Comparison of ENCODE assay signal across 8 mouse cellular contexts in genomic region chr7:51972252-51972855, GRCm38 (mm10). TPM values are rescaled to one million over a fixed set of nuclear protein-coding genes. Genes with fewer than 3 reads are reported as not detected.
DNase-seq lines count a peak whose midpoint lies in the region; TF ChIP-seq lines count a peak whose summit lies in the region.
"Had no signal": no experiment of that assay in that cellular context is flagged by ENCODE, and none has a peak within 500 bp of the region (broad histone marks: within the 10 kb centered on the region; RNA-seq: fewer than 3 reads in every experiment).

No protein-coding gene starts in this region.

- H3K4me3 ChIP-seq in CH12.LX (replicated peaks in 1 of 3; ENCODE audit: low read depth in 2 of 3, low read length in 2 of 3, poor library complexity in 1 of 3): no peak overlapping the region

- no peak for TF ChIP-seq EP300 in CH12.LX (IDR thresholded peaks at IDR 0.05; ENCODE audit: low read length)

- H3K27me3 ChIP-seq in CH12.LX (replicated peaks): no peaks in the 10 kb centered on the region

- intact Hi-C loops in gastrocnemius, postnatal 14 days (cut with DNase I; ENCODE audit: low total_unique reads): loop anchor here (2.0 kb wide), 1 partner anchor 352 kb away; no protein-coding TSS in a partner anchor

- no peak for TF ChIP-seq POLR2A in CH12.LX (IDR thresholded peaks at IDR 0.05; ENCODE audit: low read depth, low read length)

- no peaks in the 10 kb centered on the region for H3K79me2 ChIP-seq in CH12.LX (replicated peaks; ENCODE audit: control insufficient read depth, extremely low read depth, insufficient read depth, poor library complexity, severe bottlenecking)

- H3K9me3 ChIP-seq in CH12.LX (replicated peaks; ENCODE audit: low read length): peaks cover 7% of the 10 kb centered on the region

- H3K4me1 ChIP-seq in CH12.LX (ENCODE audit: control insufficient read depth in 1 of 2, insufficient read depth in 2 of 2): no peaks in the 10 kb centered on the region

- TF ChIP-seq RAD21 in CH12.LX (IDR thresholded peaks at IDR 0.05; ENCODE audit: low read depth, low read length): peak; percentile 70

- peak; percentile 35 to 69 for TF ChIP-seq CTCF in CH12.LX (conservative IDR thresholded peaks at IDR 0.05 in 1 of 2, IDR thresholded peaks at IDR 0.05 in 1 of 2; ENCODE audit: low read depth in 2 of 2, low read length in 2 of 2)

- in situ Hi-C loops in CH12.LX (cut with MboI; ENCODE audit: low pct_ligation_motif_present, low pct_unique_long_range_greater_than_20kb, low sequenced_read_pairs): no loop called here

- H3K4me2 ChIP-seq in CH12.LX (ENCODE audit: insufficient read depth, low read depth, poor library complexity, severe bottlenecking): no peak overlapping the region

- H3K27ac ChIP-seq in CH12.LX (ENCODE audit: insufficient read depth, low read depth): no peak overlapping the region

- DNase-seq in CH12.LX (ENCODE audit: extremely low read depth): peak; percentile 43
- peak; percentile 45 for DNase-seq in Muller cell, postnatal 12 days (ENCODE audit: inconsistent ontology term)
- DNase-seq in cerebellum, postnatal 10 days: peak; percentile 74 to 82
- DNase-seq in gastrocnemius, postnatal 14 days: peak; percentile 7
- peak; percentile 39 to 50 for DNase-seq in kidney, postnatal 4 days
- peak; percentile 25 for DNase-seq in lung, postnatal 10 days
- DNase-seq in retina, embryonic 14.5 days (ENCODE audit: low spot score): peak; percentile 86

- H3K9ac ChIP-seq in CH12.LX (ENCODE audit: insufficient read depth, low read depth): no peak overlapping the region

- H3K36me3 ChIP-seq in CH12.LX (replicated peaks in 1 of 2; ENCODE audit: control insufficient read depth in 1 of 2, insufficient read depth in 1 of 2, low read length in 1 of 2): no peaks in the 10 kb centered on the region

- dilution Hi-C loops in CH12.LX (cut with MboI; ENCODE audit: extremely low pct_ligation_motif_present, extremely low pct_unique_long_range_greater_than_20kb, low sequenced_read_pairs): no loop called here

TF ChIP-seq in CH12.LX, 34 proteins besides CTCF, POLR2A, EP300 and RAD21:
- no peak for TF ChIP-seq JUN (IDR thresholded peaks at IDR 0.05; ENCODE audit: insufficient read depth, low read depth, low read length)
- peak; percentile 60 for TF ChIP-seq SMC3 (IDR thresholded peaks at IDR 0.05; ENCODE audit: low read depth, low read length)
- no peak for TF ChIP-seq MEF2A (IDR thresholded peaks at IDR 0.05; ENCODE audit: borderline replicate concordance, low read depth, low read length)
- TF ChIP-seq GABPA (IDR thresholded peaks at IDR 0.05; ENCODE audit: insufficient replicate concordance, low read depth, low read length): no peak
- TF ChIP-seq USF2 (conservative IDR thresholded peaks at IDR 0.05; ENCODE audit: low read depth, low read length): no peak
- no peak for TF ChIP-seq ELF1 (IDR thresholded peaks at IDR 0.05; ENCODE audit: low read depth, low read length)
- peak; percentile 15; the same call in 1 of the 2 replicates for TF ChIP-seq ZC3H11A (IDR thresholded peaks at IDR 0.05; ENCODE audit: low read depth, low read length)
TF ChIP-seq in CH12.LX: peak in this region for 2.

RNA-seq across cellular contexts. Expression of gene Svip, which starts 33.5 kb away (rescaled TPM):
- total RNA-seq in CH12.LX (2012; rRNA removed) (not detected in 2 replicates), CH12.LX (2014; rRNA removed) (not detected in 2 replicates)
- polyA plus RNA-seq in CH12.LX (2012; ENCODE audit: insufficient read length, low read depth): not detected in 2 replicates
- 1 to 10 TPM; 6.4 to 9.7 TPM for total RNA-seq in gastrocnemius, postnatal 14 days (2021)

RNA-seq across cellular contexts. Expression of gene 1700015G11Rik, which starts 43.2 kb away (rescaled TPM):
- not detected in 2 replicates for total RNA-seq in CH12.LX (2012; rRNA removed)
- total RNA-seq in CH12.LX (2014; rRNA removed): not detected in 2 replicates
- polyA plus RNA-seq in CH12.LX (2012; ENCODE audit: insufficient read length, low read depth): not detected in 2 replicates
- not detected for total RNA-seq in gastrocnemius, postnatal 14 days (2021)
- total RNA-seq: gastrocnemius, postnatal 4 days had no signal

Comparison
In these comparisons a context has a peak if more than half of its experiments do, and no peak if none do; other contexts are left out.
1. DNase-seq: peak in every context shown above with its lines; median percentile 86 in retina, embryonic 14.5 days; 78 in cerebellum, postnatal 10 days; 45 in Muller cell, postnatal 12 days; 44 in kidney, postnatal 4 days; 43 in CH12.LX; 25 in lung, postnatal 10 days; 7 in gastrocnemius, postnatal 14 days.
2. RNA of gene Svip, which starts 33.5 kb away (total RNA-seq): 6.4 to 9.7 TPM in gastrocnemius, postnatal 14 days; not detected in CH12.LX; every median in the first group is over 4 times any median in the second.